Mouse (Mus musculus): Measurements from ENCODE around the gene Shank1. TPM values are rescaled to one million over a fixed set of nuclear protein-coding genes. Genes with fewer than 3 reads are reported as not detected.

The Shank1 gene
- total and polyA plus RNA-seq, 3 experiments = 0.08 to 0.20 (median 0.11) TPM

- TF ChIP-seq CTCF (IDR thresholded peaks at IDR 0.05; ENCODE audit: low read depth, low read length) = no peak
- Histone ChIP-seq H3K4me3 (ENCODE audit: low read depth, low read length) (no peak overlapping the region), H3K36me3 (replicated peaks) (no peaks in the 10 kb centered on the region), H3K4me1 (ENCODE audit: insufficient read depth, low read depth, low read length) (peaks cover 10% of the 10 kb centered on the region), H3K9me3 (replicated peaks) (no peaks in the 10 kb centered on the region), H3K27me3 (ENCODE audit: insufficient read depth, low read length) (peaks cover 36% of the 10 kb centered on the region)
- ATAC-seq (ENCODE audit: extremely low read depth, insufficient number of reproducible peaks, low FRiP score, poor library complexity, severe bottlenecking) (no peak), DNase-seq (ENCODE audit: low spot score) (no peak)
Measured at GRCm38 (mm10) chr7:44271309-44271708, 38.7 kb upstream of the Shank1 start.

- H3K9me3 ChIP-seq (replicated peaks) = no peaks in the 10 kb centered on the region
- no peaks in the 10 kb centered on the region for H3K36me3 ChIP-seq (replicated peaks)
- peaks cover 10% of the 10 kb centered on the region for H3K4me1 ChIP-seq (ENCODE audit: insufficient read depth, low read depth, low read length)
- TF ChIP-seq GATA2 (IDR thresholded peaks at IDR 0.05; ENCODE audit: borderline replicate concordance, low read depth, low read length) = no peak
- no peak for TF ChIP-seq TAL1 (conservative IDR thresholded peaks at IDR 0.05; ENCODE audit: low read depth, low read length)
- TF ChIP-seq CTCF (IDR thresholded peaks at IDR 0.05; ENCODE audit: low read depth, low read length) = no peak
- no peak for TF ChIP-seq GATA1 (IDR thresholded peaks at IDR 0.05; ENCODE audit: borderline replicate concordance, low read length)
- TF ChIP-seq POLR2AphosphoS5 (IDR thresholded peaks at IDR 0.05; ENCODE audit: insufficient replicate concordance, low read depth, low read length) = no peak
- no peak overlapping the region for H3K4me3 ChIP-seq (ENCODE audit: low read depth, low read length)
- H3K27me3 ChIP-seq (ENCODE audit: insufficient read depth, low read length) = peaks cover 30% of the 10 kb centered on the region
- no peak for ATAC-seq (ENCODE audit: extremely low read depth, insufficient number of reproducible peaks, low FRiP score, poor library complexity, severe bottlenecking)
- no peak for DNase-seq (ENCODE audit: low spot score)
Measured at GRCm38 (mm10) chr7:44272546-44272945, 37.5 kb upstream of the Shank1 start.

- DNase-seq (ENCODE audit: low spot score) (no peak), ATAC-seq (ENCODE audit: extremely low read depth, insufficient number of reproducible peaks, low FRiP score, poor library complexity, severe bottlenecking) (no peak)
- no peak overlapping the region for H3K4me3 ChIP-seq (ENCODE audit: low read depth, low read length)
- H3K4me1 ChIP-seq (ENCODE audit: insufficient read depth, low read depth, low read length) = peaks cover 10% of the 10 kb centered on the region
- H3K9me3 ChIP-seq (replicated peaks) = no peaks in the 10 kb centered on the region
- H3K36me3 ChIP-seq (replicated peaks) = no peaks in the 10 kb centered on the region
- TF ChIP-seq POLR2AphosphoS5 (IDR thresholded peaks at IDR 0.05; ENCODE audit: insufficient replicate concordance, low read depth, low read length) (no peak), GATA1 (IDR thresholded peaks at IDR 0.05; ENCODE audit: borderline replicate concordance, low read length) (no peak), TAL1 (conservative IDR thresholded peaks at IDR 0.05; ENCODE audit: low read depth, low read length) (no peak), GATA2 (IDR thresholded peaks at IDR 0.05; ENCODE audit: borderline replicate concordance, low read depth, low read length) (no peak)
- peaks cover 21% of the 10 kb centered on the region for H3K27me3 ChIP-seq (ENCODE audit: insufficient read depth, low read length)
Measured at GRCm38 (mm10) chr7:44273446-44273845, 36.6 kb upstream of the Shank1 start.

DNA sequence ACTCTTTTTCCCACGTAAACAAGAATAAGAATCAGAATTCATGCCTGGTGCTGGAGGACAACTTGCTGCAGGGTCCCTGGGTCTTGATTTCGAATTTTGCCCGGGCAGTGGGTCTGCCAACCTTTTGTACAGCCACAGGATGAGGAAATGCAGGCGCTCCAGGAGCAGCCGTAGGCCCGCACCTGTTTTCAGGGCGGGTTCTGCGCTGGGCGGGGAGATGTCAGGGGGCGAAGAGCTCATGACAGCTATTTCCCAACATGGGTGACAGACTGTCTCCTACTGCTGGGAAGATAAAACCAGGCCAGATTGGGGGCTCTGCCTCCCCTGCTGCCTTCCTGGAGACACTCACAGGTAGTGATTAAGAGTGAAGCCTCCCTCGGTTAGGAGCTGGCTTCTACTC lies 36.0 kb upstream of the Shank1 start:
- Histone ChIP-seq H3K4me1 (ENCODE audit: insufficient read depth, low read depth, low read length) (peaks cover 9% of the 10 kb centered on the region), H3K9me3 (replicated peaks) (no peaks in the 10 kb centered on the region), H3K27me3 (ENCODE audit: insufficient read depth, low read length) (peaks cover 20% of the 10 kb centered on the region), H3K36me3 (replicated peaks) (no peaks in the 10 kb centered on the region), H3K4me3 (ENCODE audit: low read depth, low read length) (no peak overlapping the region)
- no peak for ATAC-seq (ENCODE audit: extremely low read depth, insufficient number of reproducible peaks, low FRiP score, poor library complexity, severe bottlenecking)
- TF ChIP-seq TAL1 (conservative IDR thresholded peaks at IDR 0.05; ENCODE audit: low read depth, low read length) (no peak), CTCF (IDR thresholded peaks at IDR 0.05; ENCODE audit: low read depth, low read length) (no peak), GATA2 (IDR thresholded peaks at IDR 0.05; ENCODE audit: borderline replicate concordance, low read depth, low read length) (no peak), POLR2AphosphoS5 (IDR thresholded peaks at IDR 0.05; ENCODE audit: insufficient replicate concordance, low read depth, low read length) (no peak), GATA1 (IDR thresholded peaks at IDR 0.05; ENCODE audit: borderline replicate concordance, low read length) (no peak)
- no peak for DNase-seq (ENCODE audit: low spot score)

DNA sequence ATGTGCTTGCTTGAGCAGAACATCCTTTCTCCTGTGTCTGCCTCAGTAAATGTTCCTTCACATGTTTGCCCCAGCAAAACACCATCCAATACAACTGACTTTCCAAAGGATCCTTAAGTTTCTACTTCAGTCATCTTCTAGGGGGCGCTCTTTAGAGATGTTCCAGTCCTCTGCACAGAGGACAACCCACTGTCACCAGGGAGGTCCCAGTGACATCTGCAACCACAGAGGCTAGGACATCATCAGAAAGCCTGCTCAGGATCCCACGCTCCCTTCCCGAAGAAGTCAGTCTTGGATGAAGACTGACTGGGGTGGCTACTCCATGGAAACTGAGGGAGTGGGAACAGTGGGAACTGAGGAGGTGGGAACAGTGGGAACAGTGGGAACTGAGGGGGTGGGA lies 34.5 kb upstream of the Shank1 start:
- Histone ChIP-seq H3K4me1 (ENCODE audit: insufficient read depth, low read depth, low read length) (peaks cover 5% of the 10 kb centered on the region), H3K4me3 (ENCODE audit: low read depth, low read length) (no peak overlapping the region), H3K36me3 (replicated peaks) (no peaks in the 10 kb centered on the region), H3K9me3 (replicated peaks) (no peaks in the 10 kb centered on the region), H3K27me3 (ENCODE audit: insufficient read depth, low read length) (peaks cover 25% of the 10 kb centered on the region)
- ATAC-seq (ENCODE audit: extremely low read depth, insufficient number of reproducible peaks, low FRiP score, poor library complexity, severe bottlenecking) (no peak), DNase-seq (ENCODE audit: low spot score) (no peak)
- no peak for TF ChIP-seq TAL1 (conservative IDR thresholded peaks at IDR 0.05; ENCODE audit: low read depth, low read length)
- TF ChIP-seq POLR2AphosphoS5 (IDR thresholded peaks at IDR 0.05; ENCODE audit: insufficient replicate concordance, low read depth, low read length) = no peak
- no peak for TF ChIP-seq GATA1 (IDR thresholded peaks at IDR 0.05; ENCODE audit: borderline replicate concordance, low read length)

DNA sequence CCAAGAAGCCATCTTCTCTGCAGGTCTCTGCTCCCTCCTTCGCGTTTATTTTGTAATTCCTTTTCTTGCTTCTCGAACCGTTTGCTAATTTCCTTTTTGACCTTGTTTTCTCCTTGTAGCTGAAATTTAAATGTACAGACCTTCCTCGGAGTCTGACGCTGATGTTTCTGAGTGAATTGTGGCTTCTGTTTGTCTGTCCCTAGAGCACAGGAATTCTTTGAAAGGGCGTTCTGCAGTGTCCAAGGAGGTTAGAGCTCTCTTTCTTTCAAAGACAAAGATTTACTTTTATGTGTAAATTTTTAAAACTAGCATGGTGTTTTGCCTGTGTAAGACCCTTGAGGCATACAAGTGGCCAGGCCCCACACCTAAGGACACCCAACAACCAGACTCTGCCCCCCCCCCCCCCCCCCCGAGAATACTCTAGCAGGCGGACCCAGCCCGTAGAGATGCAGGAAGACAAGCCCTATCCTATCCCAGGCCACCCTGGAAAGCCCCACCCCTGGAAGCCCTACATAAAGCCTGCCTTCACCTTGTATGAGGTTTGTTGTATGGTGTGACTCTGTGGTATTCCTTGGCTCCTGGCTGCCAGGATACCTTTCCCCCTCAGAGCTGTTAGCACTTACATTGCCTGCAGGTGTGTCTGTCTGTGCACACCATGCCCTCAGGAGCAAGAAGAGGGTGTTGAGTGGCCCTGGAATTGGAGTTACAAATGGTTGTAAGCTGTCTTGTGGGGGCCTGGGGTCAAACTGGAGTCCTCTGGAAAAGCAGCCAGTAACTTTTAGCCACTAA lies 33.4 kb upstream of the Shank1 start:
- H3K9me3 ChIP-seq (replicated peaks) = no peaks in the 10 kb centered on the region
- TF ChIP-seq GATA2 (IDR thresholded peaks at IDR 0.05; ENCODE audit: borderline replicate concordance, low read depth, low read length) = no peak
- no peak overlapping the region for H3K4me3 ChIP-seq (ENCODE audit: low read depth, low read length)
- ATAC-seq (ENCODE audit: extremely low read depth, insufficient number of reproducible peaks, low FRiP score, poor library complexity, severe bottlenecking) (no peak), DNase-seq (ENCODE audit: low spot score) (no peak)
- H3K27me3 ChIP-seq (ENCODE audit: insufficient read depth, low read length) = peaks cover 27% of the 10 kb centered on the region
- H3K36me3 ChIP-seq (replicated peaks) = no peaks in the 10 kb centered on the region
- H3K4me1 ChIP-seq (ENCODE audit: insufficient read depth, low read depth, low read length) = peaks cover 3% of the 10 kb centered on the region

DNA sequence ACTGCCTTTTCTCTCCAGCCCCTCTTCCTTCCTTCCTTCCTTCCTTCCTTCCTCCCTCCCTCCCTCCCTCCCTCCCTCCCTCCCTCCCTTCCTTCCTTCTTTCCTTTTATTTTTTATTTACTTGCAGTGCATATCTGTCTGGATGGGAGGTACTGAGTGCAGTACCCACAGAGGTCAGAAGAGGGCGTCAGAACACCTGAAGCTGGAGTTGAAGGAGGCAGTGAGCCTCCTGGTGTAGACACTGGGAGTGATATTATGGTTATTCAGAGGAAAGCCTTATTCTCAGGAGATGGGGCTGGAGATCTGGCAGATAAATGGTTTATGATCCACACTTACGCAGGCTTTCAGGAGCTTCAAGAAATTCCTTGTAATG lies 32.8 kb upstream of the Shank1 start:
- H3K9me3 ChIP-seq (replicated peaks) = no peaks in the 10 kb centered on the region
- DNase-seq (ENCODE audit: low spot score) (no peak), ATAC-seq (ENCODE audit: extremely low read depth, insufficient number of reproducible peaks, low FRiP score, poor library complexity, severe bottlenecking) (no peak)
- peaks cover 3% of the 10 kb centered on the region for H3K4me1 ChIP-seq (ENCODE audit: insufficient read depth, low read depth, low read length)
- no peak for TF ChIP-seq GATA1 (IDR thresholded peaks at IDR 0.05; ENCODE audit: borderline replicate concordance, low read length)
- TF ChIP-seq CTCF (IDR thresholded peaks at IDR 0.05; ENCODE audit: low read depth, low read length) = peak; percentile 22; the same call in 1 of the 2 replicates
- H3K4me3 ChIP-seq (ENCODE audit: low read depth, low read length) = no peak overlapping the region
- peaks cover 27% of the 10 kb centered on the region for H3K27me3 ChIP-seq (ENCODE audit: insufficient read depth, low read length)
- H3K36me3 ChIP-seq (replicated peaks) = no peaks in the 10 kb centered on the region

Measured in G1E (cell line).